Mouse (Mus musculus) cortical plate, adult 2 months (tissue): ENCODE results near the gene Tmem256.

Experiments
- CTCF ChIP-seq: fragments of 200-500 bp; IDR thresholded peaks from 2 replicates; pipeline ENCODE4 v1.5.1; 2011; ENCODE audit warnings: mild to moderate bottlenecking, control low read depth, low read length; ENCODE audit not compliant: insufficient read depth; ENCODE audit errors: extremely low read depth
- POLR2A ChIP-seq: fragments of 200-500 bp; IDR thresholded peaks from 2 replicates; pipeline ENCODE4 v1.6.1; 2011; ENCODE audit warnings: mild to moderate bottlenecking, low read length, control low read depth; ENCODE audit not compliant: insufficient read depth; ENCODE audit errors: extremely low read depth

- TF ChIP-seq CTCF, result no peak
- no peak for TF ChIP-seq POLR2A
These were observed 9.7 kb downstream of the Tmem256 start for GRCm38 (mm10) chr11:69848021-69848420.
